Mouse (Mus musculus) hindbrain, postnatal 0 days (tissue): ENCODE measurements at regions not wholly inside any gene's neighbourhood (a gene's known extent, or its start where the extent isn't known, plus 50 kb on each side); places are given as distances from the start of the nearest gene placed in this dataset.

Experiments
- ATAC-seq: fragments of 200-750 bp; cut with Nextera tagmentation; 2 replicates; pipeline ENCODE4 v1.8.0; 2017; ENCODE audit warnings: mild to moderate bottlenecking, moderate TSS enrichment, moderate library complexity
- DNase-seq: peaks from one replicate; pipeline ENCODE4 v3.0.0-alpha.2; 2015; ENCODE audit warnings: low spot score
- H3K27ac ChIP-seq: fragments of 300-500 bp; sonication (generic); 2 replicates; pipeline ENCODE4 v1.5.1; 2014; ENCODE audit warnings: mild to moderate bottlenecking
- H3K27me3 ChIP-seq: fragments of 300-500 bp; sonication (generic); 2 replicates; pipeline ENCODE4 v1.6.1; 2014; ENCODE audit warnings: low read length, mixed read lengths; ENCODE audit not compliant: insufficient read depth
- H3K36me3 ChIP-seq: fragments of 300-500 bp; sonication (generic); 2 replicates; pipeline ENCODE4 v1.6.1; 2014; ENCODE audit warnings: low read length, mixed read lengths; ENCODE audit not compliant: insufficient read depth
- H3K4me1 ChIP-seq: fragments of 300-500 bp; sonication (generic); 2 replicates; pipeline ENCODE4 v1.6.1; 2014; ENCODE audit warnings: antibody characterized with exemption, low read length, mixed read lengths; ENCODE audit not compliant: insufficient read depth
- H3K4me2 ChIP-seq: fragments of 300-500 bp; sonication (generic); 2 replicates; pipeline ENCODE4 v1.6.1; 2014; ENCODE audit warnings: low read depth, mild to moderate bottlenecking, low read length, moderate library complexity, mixed read lengths
- H3K4me3 ChIP-seq: fragments of 300-500 bp; sonication (generic); 2 replicates; pipeline ENCODE4 v1.5.1; 2014; ENCODE audit warnings: low read length
- H3K9ac ChIP-seq: fragments of 300-500 bp; sonication (generic); replicated peaks from 2 replicates; pipeline ENCODE4 v1.6.1; 2014; ENCODE audit warnings: mild to moderate bottlenecking, low read length, moderate library complexity, mixed read lengths
- H3K9me3 ChIP-seq: fragments of 300-500 bp; sonication (generic); 2 replicates; pipeline ENCODE4 v1.6.1; 2016; ENCODE audit warnings: low read length, mixed read lengths
- CTCF ChIP-seq: IDR thresholded peaks from 2 replicates; pipeline ENCODE4 v1.5.1; 2016; ENCODE audit warnings: antibody characterized with exemption, control low read depth, low read depth
- WGBS: fragments of 180-500 bp; shearing (Covaris S2); extraction: QIAGEN DNeasy Blood & Tissue Kit; methylation state at CpG from one replicate; pipeline ENCODE4 v1.1.7; 2014; 5-methylcytosine and 5-hydroxymethylcytosine counted together

GRCm38 (mm10) chr3:132512526-132513102 is 117.0 kb upstream of the Gimd1 start:
- H3K4me3 ChIP-seq, result no peak overlapping the region
- no peak overlapping the region for H3K4me2 ChIP-seq
- no peaks in the 10 kb centered on the region for H3K27me3 ChIP-seq
- no peaks in the 10 kb centered on the region for H3K9me3 ChIP-seq
- DNase-seq (no peak), ATAC-seq (no peak)
- no peaks in the 10 kb centered on the region for H3K36me3 ChIP-seq
- H3K4me1 ChIP-seq, result no peaks in the 10 kb centered on the region
- no peak overlapping the region for H3K27ac ChIP-seq
- H3K9ac ChIP-seq, result no peak overlapping the region
- no peak for TF ChIP-seq CTCF
- whole genome bisulfite sequencing, result 81% methylated on average over 8 of the region's 8 CpGs

GRCm38 (mm10) chr3:132533323-132533904 is 96.2 kb upstream of the Gimd1 start:
- ATAC-seq (no peak), DNase-seq (no peak)
- no peak overlapping the region for H3K4me3 ChIP-seq
- H3K27ac ChIP-seq, result no peak overlapping the region
- H3K4me1 ChIP-seq, result no peaks in the 10 kb centered on the region
- H3K4me2 ChIP-seq, result no peak overlapping the region
- no peaks in the 10 kb centered on the region for H3K36me3 ChIP-seq
- WGBS, result 54% methylated on average over 4 of the region's 4 CpGs
- no peaks in the 10 kb centered on the region for H3K27me3 ChIP-seq
- TF ChIP-seq CTCF, result no peak
- no peak overlapping the region for H3K9ac ChIP-seq
- H3K9me3 ChIP-seq, result no peaks in the 10 kb centered on the region

- no peak for TF ChIP-seq CTCF
- H3K27ac ChIP-seq, result no peak overlapping the region
- H3K27me3 ChIP-seq, result no peaks in the 10 kb centered on the region
- no peak overlapping the region for H3K9ac ChIP-seq
- WGBS, result 93% methylated on average over 9 of the region's 9 CpGs
- H3K4me3 ChIP-seq, result no peak overlapping the region
- ATAC-seq (no peak), DNase-seq (no peak)
- no peak overlapping the region for H3K4me2 ChIP-seq
- no peaks in the 10 kb centered on the region for H3K36me3 ChIP-seq
- no peaks in the 10 kb centered on the region for H3K4me1 ChIP-seq
- no peaks in the 10 kb centered on the region for H3K9me3 ChIP-seq
These were observed 89.6 kb upstream of the Gimd1 start for GRCm38 (mm10) chr3:132539780-132540658.

GRCm38 (mm10) chr3:132551238-132551808 is 78.3 kb upstream of the Gimd1 start:
- Histone ChIP-seq H3K9ac (no peak overlapping the region), H3K27ac (no peak overlapping the region), H3K4me2 (no peak overlapping the region), H3K4me1 (no peaks in the 10 kb centered on the region), H3K36me3 (no peaks in the 10 kb centered on the region), H3K9me3 (no peaks in the 10 kb centered on the region), H3K27me3 (no peaks in the 10 kb centered on the region), H3K4me3 (no peak overlapping the region)
- no peak for TF ChIP-seq CTCF
- ATAC-seq (no peak), DNase-seq (no peak)
- WGBS, result 84% methylated on average over 6 of the region's 6 CpGs

GRCm38 (mm10) chr3:132565755-132566154 is 63.9 kb upstream of the Gimd1 start:
- Histone ChIP-seq H3K4me2 (no peak overlapping the region), H3K4me3 (no peak overlapping the region), H3K36me3 (no peaks in the 10 kb centered on the region), H3K4me1 (no peaks in the 10 kb centered on the region), H3K27ac (no peak overlapping the region), H3K27me3 (no peaks in the 10 kb centered on the region), H3K9me3 (no peaks in the 10 kb centered on the region), H3K9ac (no peak overlapping the region)
- ATAC-seq, result no peak
- no peak for DNase-seq
- no peak for TF ChIP-seq CTCF
- WGBS, result 85% methylated on average over 2 of the region's 2 CpGs

- H3K9ac ChIP-seq, result no peak overlapping the region
- no peaks in the 10 kb centered on the region for H3K4me1 ChIP-seq
- 86% methylated on average over 7 of the region's 7 CpGs for WGBS
- DNase-seq, result no peak
- no peak overlapping the region for H3K27ac ChIP-seq
- H3K4me3 ChIP-seq, result no peak overlapping the region
- no peak for TF ChIP-seq CTCF
- no peak overlapping the region for H3K4me2 ChIP-seq
- ATAC-seq, result no peak
- H3K36me3 ChIP-seq, result no peaks in the 10 kb centered on the region
- no peaks in the 10 kb centered on the region for H3K9me3 ChIP-seq
- no peaks in the 10 kb centered on the region for H3K27me3 ChIP-seq
These were observed 63.3 kb upstream of the Gimd1 start for GRCm38 (mm10) chr3:132566301-132566700.
